Mouse (Mus musculus) CH12.LX (cell line): Measurements from ENCODE around the gene Dhdds.

Source experiments
- E2F4 ChIP-seq: IDR thresholded peaks from 2 replicates; pipeline ENCODE4 v1.6.1; 2011; ENCODE audit warnings: low read depth, low read length, improper control_type of control experiment; ENCODE audit not compliant: insufficient replicate concordance
- EP300 ChIP-seq: IDR thresholded peaks from 2 replicates; pipeline ENCODE4 v1.6.1; 2011; ENCODE audit warnings: low read length, improper control_type of control experiment
- JUN ChIP-seq: IDR thresholded peaks from 2 replicates; pipeline ENCODE4 v1.6.1; 2011; ENCODE audit warnings: low read depth, mild to moderate bottlenecking, low read length, improper control_type of control experiment, moderate library complexity; ENCODE audit not compliant: insufficient read depth
- MEF2A ChIP-seq: IDR thresholded peaks from 2 replicates; pipeline ENCODE4 v1.6.1; 2014; ENCODE audit warnings: low read depth, mild to moderate bottlenecking, inconsistent platforms, low read length, improper control_type of control experiment, borderline replicate concordance
- POLR2A ChIP-seq: IDR thresholded peaks from 2 replicates; pipeline ENCODE4 v1.6.1; 2011; ENCODE audit warnings: low read depth, mild to moderate bottlenecking, improper control_type of control experiment, low read length
- TBP ChIP-seq: conservative IDR thresholded peaks from 2 replicates; pipeline ENCODE4 v1.6.1; 2011; ENCODE audit warnings: low read depth, low read length, improper control_type of control experiment

DNA sequence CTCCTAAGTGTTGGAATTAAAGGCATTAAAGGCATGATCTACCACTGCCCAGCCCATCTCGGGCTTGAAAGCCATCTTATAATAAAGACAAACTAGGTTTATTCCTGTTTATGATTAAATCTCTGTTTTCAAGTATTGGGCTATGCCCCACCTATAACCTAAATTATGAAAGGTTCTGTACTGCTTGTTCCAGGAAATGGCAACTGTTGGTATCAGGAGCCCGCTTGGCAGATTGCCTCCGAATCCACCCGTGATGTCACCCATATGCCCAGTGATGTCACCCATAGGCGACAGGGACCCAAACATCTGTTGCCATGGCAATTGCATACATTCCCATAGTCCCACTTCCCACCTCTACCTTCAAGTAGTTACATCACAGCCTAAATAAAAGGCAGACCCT is 77.0 kb downstream of the Dhdds start:
- no peak for TF ChIP-seq MEF2A
- TF ChIP-seq TBP, result no peak
- TF ChIP-seq JUN, result no peak
- TF ChIP-seq POLR2A, result no peak
- TF ChIP-seq EP300, result no peak
- no peak for TF ChIP-seq E2F4
